Mouse (Mus musculus) right cerebral cortex, adult 2 months (tissue): ENCODE measurements around the gene Ankrd28.

Source experiments
- DNase-seq, 2 experiments: peaks; one replicate each; pipeline ENCODE4 v3.0.0; 2021 to 2022; ENCODE audit warnings: low spot score in 2 of 2

Ankrd28 gene

GRCm38 (mm10) chr14:31651206-31651605 lies 179.2 kb downstream of the Ankrd28 start:
- no peak for DNase-seq

GRCm38 (mm10) chr14:31650347-31650746 lies 180.1 kb downstream of the Ankrd28 start:
- no peak for DNase-seq
